Mouse (Mus musculus) cortical plate, adult 2 months (tissue): ENCODE measurements around the gene Gm3854.

ENCODE experiments used
- CTCF ChIP-seq: fragments of 200-500 bp; IDR thresholded peaks from 2 replicates; pipeline ENCODE4 v1.5.1; 2011; ENCODE audit warnings: mild to moderate bottlenecking, control low read depth, low read length; ENCODE audit not compliant: insufficient read depth; ENCODE audit errors: extremely low read depth
- POLR2A ChIP-seq: fragments of 200-500 bp; IDR thresholded peaks from 2 replicates; pipeline ENCODE4 v1.6.1; 2011; ENCODE audit warnings: mild to moderate bottlenecking, low read length, control low read depth; ENCODE audit not compliant: insufficient read depth; ENCODE audit errors: extremely low read depth

GRCm38 (mm10) chr7:6364761-6365160 lies 21.2 kb downstream of the Gm3854 start:
- TF ChIP-seq POLR2A (no peak), CTCF (no peak)
